Mouse (Mus musculus) heart, postnatal 0 days (tissue): ENCODE measurements at regions not wholly inside any gene's neighbourhood (a gene's known extent, or its start where the extent isn't known, plus 50 kb on each side); places are given as distances from the start of the nearest gene placed in this dataset.

Experiments used
- ATAC-seq: fragments of 200-750 bp; cut with Nextera tagmentation; 2 replicates; pipeline ENCODE4 v1.8.0; 2017; ENCODE audit warnings: low read depth, moderate number of reproducible peaks, moderate library complexity; ENCODE audit not compliant: insufficient read depth
- DNase-seq: peaks from one replicate; pipeline ENCODE4 v3.0.0-alpha.2; 2016; ENCODE audit warnings: low spot score
- H3K27ac ChIP-seq: fragments of 300-500 bp; sonication (generic); 2 replicates; pipeline ENCODE4 v1.5.1; 2014; ENCODE audit warnings: low read depth, mild to moderate bottlenecking
- H3K27me3 ChIP-seq: fragments of 300-500 bp; sonication (generic); 2 replicates; pipeline ENCODE4 v1.6.1; 2014; ENCODE audit warnings: low read length, mixed read lengths; ENCODE audit not compliant: control insufficient read depth, insufficient read depth
- H3K36me3 ChIP-seq: fragments of 300-500 bp; sonication (generic); replicated peaks from 2 replicates; pipeline ENCODE4 v1.6.1; 2014; ENCODE audit warnings: low read length, mixed read lengths; ENCODE audit not compliant: control insufficient read depth, insufficient read depth
- H3K4me1 ChIP-seq: fragments of 300-500 bp; sonication (generic); 2 replicates; pipeline ENCODE4 v1.6.1; 2014; ENCODE audit warnings: antibody characterized with exemption; ENCODE audit not compliant: control insufficient read depth, insufficient read depth
- H3K4me2 ChIP-seq: fragments of 300-500 bp; sonication (generic); 2 replicates; pipeline ENCODE4 v1.6.1; 2014; ENCODE audit warnings: low read depth, mild to moderate bottlenecking, low read length, moderate library complexity
- H3K4me3 ChIP-seq: fragments of 300-500 bp; sonication (generic); 2 replicates; pipeline ENCODE4 v1.5.1; 2014; ENCODE audit warnings: low read depth, low read length
- H3K9ac ChIP-seq: fragments of 300-500 bp; sonication (generic); replicated peaks from 2 replicates; pipeline ENCODE4 v1.6.1; 2014; ENCODE audit warnings: low read depth, low read length, mixed read lengths
- H3K9me3 ChIP-seq: fragments of 300-500 bp; sonication (generic); replicated peaks from 2 replicates; pipeline ENCODE4 v1.6.1; 2016; ENCODE audit warnings: low read length; ENCODE audit not compliant: control insufficient read depth
- CTCF ChIP-seq: IDR thresholded peaks from 2 replicates; pipeline ENCODE4 v1.5.1; 2016; ENCODE audit warnings: antibody characterized with exemption, control low read depth, low read depth
- EP300 ChIP-seq: IDR thresholded peaks from 2 replicates; pipeline ENCODE4 v1.6.1; 2016; ENCODE audit warnings: antibody characterized with exemption, low read depth
- WGBS: fragments of 180-500 bp; shearing (Covaris S2); extraction: QIAGEN DNeasy Blood & Tissue Kit; methylation state at CpG from one replicate; pipeline ENCODE4 v1.1.7; 2014; 5-methylcytosine and 5-hydroxymethylcytosine counted together

DNA sequence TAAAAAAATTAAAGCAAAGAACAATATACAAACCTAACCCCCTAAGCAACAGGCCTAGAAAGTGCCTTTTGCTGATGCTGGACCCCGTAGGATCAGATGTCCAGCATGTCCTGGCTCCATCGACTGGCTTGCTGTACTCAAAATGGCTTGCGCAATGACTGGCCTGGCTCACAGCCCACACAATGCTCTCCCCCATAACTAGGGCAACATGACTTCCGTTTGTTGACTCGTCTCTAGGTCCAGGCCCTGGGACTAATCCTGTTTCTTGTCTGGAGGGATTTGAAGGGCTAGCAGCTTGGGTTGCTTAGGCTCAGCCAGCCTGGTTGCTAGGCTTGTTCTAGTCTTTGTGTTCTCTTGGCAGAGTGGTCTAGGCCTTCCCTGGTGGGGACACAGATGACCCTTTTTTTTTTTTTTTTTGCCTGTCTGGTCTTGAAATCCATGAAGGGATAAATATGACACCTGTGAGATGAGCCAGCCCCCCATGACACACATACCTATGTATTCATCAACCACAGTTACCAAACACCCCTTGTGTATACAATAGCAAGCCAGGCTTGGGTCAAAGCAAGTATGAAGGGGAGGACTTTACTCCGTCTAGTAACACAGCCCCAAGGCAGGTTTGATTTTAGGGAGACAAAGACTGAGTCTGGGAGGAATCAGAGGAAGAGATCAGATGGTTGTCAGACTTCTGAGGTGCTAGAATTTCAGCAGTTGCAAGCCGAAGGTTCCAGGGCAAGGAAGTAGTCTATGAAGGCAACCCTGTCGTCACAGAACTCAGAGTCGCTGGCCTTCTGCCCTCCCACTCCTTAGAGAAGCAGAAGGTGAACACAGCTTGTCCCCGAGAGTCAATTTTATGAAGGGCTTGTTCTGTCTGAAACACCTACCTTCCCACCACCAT is 120.0 kb upstream of the Hes1 start:
- Histone ChIP-seq H3K27me3 (no peaks in the 10 kb centered on the region), H3K4me2 (no peak overlapping the region), H3K9ac (no peak overlapping the region), H3K9me3 (no peaks in the 10 kb centered on the region), H3K36me3 (no peaks in the 10 kb centered on the region), H3K4me3 (no peak overlapping the region), H3K27ac (no peak overlapping the region), H3K4me1 (peaks cover 40% of the 10 kb centered on the region)
- ATAC-seq (no peak; the same call in 1 of the 2 replicates), DNase-seq (peak; percentile 46)
- no peak for TF ChIP-seq CTCF
- no peak for TF ChIP-seq EP300
- WGBS: 73% methylated on average over 10 of the region's 10 CpGs

DNA sequence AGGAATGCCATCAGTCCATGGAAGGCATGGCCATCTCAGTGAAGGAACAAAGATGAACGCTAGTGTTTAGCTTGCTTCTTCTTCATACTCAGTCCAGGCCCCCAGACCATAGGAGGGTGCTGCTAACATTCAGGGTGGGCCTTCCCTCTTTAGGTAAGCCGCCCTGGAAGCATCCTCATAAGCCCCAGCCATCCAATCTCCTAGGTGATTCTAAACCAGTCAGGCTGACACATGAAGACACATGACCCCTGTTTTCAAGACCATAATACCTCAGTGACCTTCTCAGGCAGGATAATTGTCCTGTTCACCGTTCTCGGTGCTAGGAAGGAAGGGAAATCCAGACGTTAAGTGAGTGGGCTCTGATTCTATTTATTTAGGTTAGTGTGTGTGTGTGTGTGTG is 119.2 kb upstream of the Hes1 start:
- no peak overlapping the region for H3K4me3 ChIP-seq
- ATAC-seq: no peak
- peaks cover 32% of the 10 kb centered on the region for H3K4me1 ChIP-seq
- H3K9me3 ChIP-seq: no peaks in the 10 kb centered on the region
- H3K27ac ChIP-seq: peak overlapping the region; percentile 89; the same call in 1 of the 2 replicates
- TF ChIP-seq EP300 (no peak), CTCF (no peak)
- DNase-seq: no peak
- H3K36me3 ChIP-seq: no peaks in the 10 kb centered on the region
- no peak overlapping the region for H3K9ac ChIP-seq
- H3K4me2 ChIP-seq: no peak overlapping the region
- WGBS: 66% methylated on average over 5 of the region's 5 CpGs
- H3K27me3 ChIP-seq: no peaks in the 10 kb centered on the region

DNA sequence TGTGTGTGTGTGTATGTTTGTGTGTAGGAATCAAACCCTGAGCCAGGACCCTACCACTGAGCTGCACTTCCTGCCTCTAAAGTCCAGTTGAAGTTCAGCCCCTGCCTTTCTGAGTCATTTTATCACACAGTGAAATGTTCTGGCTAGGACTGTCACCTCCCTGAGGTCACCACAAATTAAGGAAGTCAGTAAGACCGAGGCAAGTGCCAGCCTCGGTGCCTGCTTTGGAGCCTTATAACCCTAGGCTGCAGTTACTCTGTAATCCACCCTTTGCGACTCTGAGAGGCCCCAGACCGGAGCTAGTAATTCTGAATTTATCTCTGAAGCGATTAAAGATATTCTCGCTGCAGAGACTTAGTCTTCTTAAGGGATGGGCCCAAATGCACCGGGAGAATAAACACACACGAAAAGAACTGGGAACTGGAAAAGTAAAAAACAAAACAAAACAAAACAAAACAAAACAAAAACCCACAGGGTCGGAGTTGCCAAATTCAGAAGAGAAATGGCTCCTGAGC is 118.8 kb upstream of the Hes1 start:
- Histone ChIP-seq H3K9ac (peak overlapping the region; percentile 55), H3K4me3 (peak overlapping the region; percentile 41), H3K27me3 (no peaks in the 10 kb centered on the region), H3K4me2 (peak overlapping the region; percentile 61), H3K36me3 (no peaks in the 10 kb centered on the region), H3K4me1 (peaks cover 28% of the 10 kb centered on the region), H3K9me3 (no peaks in the 10 kb centered on the region), H3K27ac (peak overlapping the region; percentile 89)
- WGBS: 3% methylated on average over 9 of the region's 9 CpGs
- TF ChIP-seq CTCF: no peak
- TF ChIP-seq EP300: no peak
- ATAC-seq (peak; percentile 37; the same call in 1 of the 2 replicates), DNase-seq (peak; percentile 30)

DNA sequence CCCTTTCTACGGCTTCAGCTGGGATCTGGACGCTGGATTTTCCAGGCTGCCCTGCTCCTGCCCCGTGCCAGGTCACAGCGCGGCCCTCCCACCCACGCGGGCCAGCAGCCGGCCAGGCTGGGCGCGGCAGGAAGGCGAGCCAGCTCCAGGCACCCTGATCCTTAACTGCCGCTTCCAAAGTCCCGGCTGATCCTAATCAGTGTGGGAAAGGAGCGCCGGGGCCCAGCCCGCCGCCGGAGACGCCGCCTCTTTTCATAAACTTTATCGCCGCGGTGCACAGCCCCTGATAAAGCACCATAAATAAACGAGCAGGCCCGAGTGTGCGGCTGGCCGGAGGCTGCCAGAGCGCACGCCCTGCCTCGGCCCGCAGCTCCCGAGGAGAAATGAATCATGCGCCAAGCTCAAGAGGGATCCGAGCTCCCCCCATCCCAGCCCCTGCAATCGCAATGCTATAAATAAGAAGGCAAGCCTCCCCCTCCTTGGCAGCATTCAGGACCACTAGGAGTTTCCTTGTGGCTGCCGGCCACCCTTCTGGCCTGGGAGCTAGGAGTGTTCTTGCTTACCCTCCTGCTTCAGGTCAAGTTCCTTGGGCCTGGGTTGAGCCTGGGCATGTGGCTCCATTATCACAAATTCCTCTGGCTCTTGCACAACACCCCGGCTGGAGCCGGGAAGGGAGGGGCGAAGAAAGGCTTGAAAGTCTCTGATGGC is 118.1 kb upstream of the Hes1 start:
- peaks cover 25% of the 10 kb centered on the region for H3K4me1 ChIP-seq
- TF ChIP-seq CTCF (no peak), EP300 (peak; percentile 93; the same call in 1 of the 2 replicates)
- peak; percentile 91 for DNase-seq
- ATAC-seq: peak; percentile 86
- H3K9ac ChIP-seq: peak overlapping the region; percentile 55
- H3K36me3 ChIP-seq: no peaks in the 10 kb centered on the region
- H3K9me3 ChIP-seq: no peaks in the 10 kb centered on the region
- peak overlapping the region; percentile 41 for H3K4me3 ChIP-seq
- no peaks in the 10 kb centered on the region for H3K27me3 ChIP-seq
- H3K4me2 ChIP-seq: peak overlapping the region; percentile 61
- 2% methylated on average over 39 of the region's 39 CpGs for WGBS
- H3K27ac ChIP-seq: peak overlapping the region; percentile 89

DNA sequence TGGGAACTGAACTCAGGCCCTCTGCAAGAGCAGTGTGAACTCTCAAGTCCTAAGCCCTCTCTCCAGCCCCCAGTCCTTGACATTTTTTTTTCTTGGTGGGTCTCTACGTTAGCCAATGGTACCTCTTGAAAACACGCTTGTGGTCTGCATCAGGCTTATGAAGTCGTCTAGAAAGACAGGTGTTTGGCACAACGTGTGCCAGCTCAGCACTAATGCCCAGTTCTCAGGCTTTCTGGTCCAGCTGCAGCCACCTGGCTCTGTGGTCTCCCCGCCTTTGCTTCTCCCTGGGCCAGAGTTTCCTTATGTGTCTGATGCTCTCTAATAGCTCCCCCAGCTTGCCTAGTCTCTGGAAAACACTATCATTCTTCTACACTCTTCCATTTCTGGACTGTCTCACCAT is 117.2 kb upstream of the Hes1 start:
- 82% methylated on average over 5 of the region's 5 CpGs for WGBS

More for the DNA sequence above, 117.2 kb upstream of the Hes1 start:
- H3K27ac ChIP-seq: 0 out of 2 replicates have a peak overlapping the region, but pooled peaks have one; percentile 89
- ATAC-seq (no peak), DNase-seq (no peak)
- no peak overlapping the region for H3K9ac ChIP-seq
- H3K4me2 ChIP-seq: no peak overlapping the region
- H3K4me3 ChIP-seq: no peak overlapping the region
- TF ChIP-seq CTCF (no peak), EP300 (no peak)
- no peaks in the 10 kb centered on the region for H3K9me3 ChIP-seq
- H3K27me3 ChIP-seq: no peaks in the 10 kb centered on the region
- H3K36me3 ChIP-seq: no peaks in the 10 kb centered on the region
- peaks cover 25% of the 10 kb centered on the region; the same call in 1 of the 2 replicates for H3K4me1 ChIP-seq
